Mouse (Mus musculus): ENCODE data around the gene Olfr1353.
"Not testable (repeated sequence)": the region's sequence is repeated elsewhere in the genome, so short reads cannot be mapped to it uniquely, and the experiment has no call there.

The Olfr1353 gene

GRCm38 (mm10) chr10:78963009-78963408 lies at the start of gene Olfr1353:
Gene Olfr1353, plus strand, starts transcription at chr10:78963309.
- not testable (repeated sequence) for DNase-seq (ENCODE audit: inconsistent ontology term)

- DNase-seq (ENCODE audit: inconsistent ontology term) = not testable (repeated sequence)
Measured at GRCm38 (mm10) chr10:78950336-78950735, 12.8 kb upstream of the Olfr1353 start, which contains the start of gene Olfr8. Gene Olfr8, plus strand, starts transcription at chr10:78950636.

- no peak for DNase-seq (ENCODE audit: inconsistent ontology term)
Measured at GRCm38 (mm10) chr10:78980750-78981149, 17.6 kb downstream of the Olfr1353 start, which contains the start of gene Olfr1352. Gene Olfr1352, plus strand, starts transcription at chr10:78981050.

- no peak for DNase-seq (ENCODE audit: inconsistent ontology term)
Measured at GRCm38 (mm10) chr10:79012172-79012571, 49.1 kb downstream of the Olfr1353 start, which contains the start of gene Olfr1351. Gene Olfr1351, plus strand, starts transcription at chr10:79012472.
